Mouse (Mus musculus) urinary bladder, postnatal 25 days (tissue): ENCODE results near the gene Ccdc88a.

Source experiments
- DNase-seq: peaks from one replicate; pipeline ENCODE4 v3.0.0; 2022; ENCODE audit warnings: low spot score

Gene Ccdc88a

DNA sequence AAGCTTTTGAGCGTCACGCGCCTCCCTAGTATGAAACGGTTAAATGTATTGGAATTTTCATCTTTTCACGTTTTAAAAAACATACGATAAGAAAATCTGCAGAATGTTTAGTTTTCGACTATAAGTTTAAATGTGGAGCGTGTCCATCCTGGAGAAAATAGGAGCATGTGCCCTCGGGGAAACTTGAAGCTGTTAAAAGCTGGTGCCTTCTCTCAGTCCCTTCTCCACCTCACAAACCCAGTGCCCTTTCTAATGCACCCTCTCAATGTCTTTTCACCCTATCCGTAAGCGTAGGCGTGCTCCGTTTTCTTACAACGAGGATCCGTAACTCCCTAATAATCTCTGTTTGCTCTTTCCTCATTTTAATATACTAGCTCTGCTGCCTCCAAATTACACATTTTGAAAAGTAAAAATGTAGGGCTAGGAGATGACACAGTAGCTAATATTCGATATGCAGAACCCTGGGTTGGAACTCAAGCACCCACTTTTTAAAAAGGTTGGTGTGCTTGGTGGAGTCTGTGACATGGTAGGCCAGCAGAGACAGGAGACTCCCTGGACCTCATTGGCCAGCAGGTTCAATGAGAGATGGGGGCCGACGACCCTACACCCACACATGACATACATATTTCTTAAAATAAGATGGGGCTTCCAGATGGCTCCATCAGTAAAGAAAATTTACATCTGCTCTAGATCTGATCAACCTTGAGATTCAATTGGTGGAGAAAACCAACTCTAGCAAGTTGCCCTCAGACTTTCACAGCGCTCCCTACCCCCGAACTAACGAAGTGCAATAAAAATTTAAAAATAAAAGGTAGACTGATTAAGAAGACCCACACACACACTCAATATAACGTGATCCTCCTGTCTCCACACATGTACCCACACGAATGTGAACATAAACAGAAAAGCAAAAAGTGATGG, 175.3 kb downstream of the Ccdc88a start:
- DNase-seq, result no peak

DNA sequence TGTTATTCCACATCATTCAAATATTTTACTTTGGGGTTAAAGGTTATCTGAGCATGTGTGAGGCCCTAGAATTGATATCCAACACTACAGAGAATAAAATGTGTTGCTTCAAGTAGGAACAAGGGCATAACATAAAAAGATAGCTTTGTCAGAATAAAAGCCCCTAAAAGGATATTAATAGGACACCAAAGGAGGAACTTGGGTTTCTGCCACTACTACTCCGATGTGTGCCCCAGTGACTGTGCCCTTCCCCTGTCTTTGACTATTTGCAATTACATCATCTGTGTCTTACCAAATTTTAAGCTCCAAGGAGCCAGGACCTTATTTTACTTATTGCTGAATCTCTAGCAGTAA, 175.9 kb downstream of the Ccdc88a start:
- no peak for DNase-seq
